Comparison of ENCODE assay signal across 31 mouse cellular contexts in genomic region chr1:133263134-133263533, GRCm38 (mm10). TPM values are rescaled to one million over a fixed set of nuclear protein-coding genes. Genes with fewer than 3 reads are reported as not detected.
"Had no signal": no experiment of that assay in that cellular context is flagged by ENCODE, and none has a peak within 500 bp of the region (broad histone marks: within the 10 kb centered on the region; RNA-seq: fewer than 3 reads in every experiment).

No protein-coding gene starts in this region.

- H3K4me3 ChIP-seq: heart, embryonic 13.5 days; heart, embryonic 15.5 days; hindbrain, embryonic 13.5 days; hindbrain, embryonic 15.5 days; kidney, embryonic 15.5 days; limb, embryonic 13.5 days; limb, embryonic 15.5 days had no signal

- H3K27ac ChIP-seq: heart, embryonic 13.5 days; heart, embryonic 15.5 days; hindbrain, embryonic 13.5 days; hindbrain, embryonic 15.5 days; hindbrain, postnatal 0 days; kidney, embryonic 15.5 days; kidney, postnatal 0 days; limb, embryonic 13.5 days; limb, embryonic 15.5 days; liver, embryonic 14.5 days had no signal

- DNase-seq: gastrocnemius, postnatal 36 days; heart, postnatal 14 days; heart, postnatal 36 days; kidney, adult 11 months; kidney, adult 2 months; kidney, adult 9 months; kidney, postnatal 14 days; kidney, postnatal 36 days; layer of hippocampus, adult 9-11 months; layer of hippocampus, postnatal 36 days; left cerebral cortex, postnatal 4 days; lung, adult 18-20 months had no signal

RNA-seq across cellular contexts. Expression of gene Golt1a, which starts 46.5 kb away (rescaled TPM):
- total RNA-seq: gastrocnemius, adult 18-20 months; gastrocnemius, postnatal 36 days; heart, adult 18-20 months; heart, postnatal 14 days; heart, postnatal 36 days; hematopoietic stem cell, adult 5-6 weeks; hindbrain, postnatal 0 days; layer of hippocampus, adult 18-20 months; layer of hippocampus, adult 8-10 months; layer of hippocampus, postnatal 14 days; layer of hippocampus, postnatal 36 days had no signal

RNA-seq across cellular contexts. Expression of gene Kiss1, which starts 58.5 kb away (rescaled TPM):
- total RNA-seq: gastrocnemius, adult 18-20 months; gastrocnemius, postnatal 36 days; heart, adult 18-20 months; heart, postnatal 14 days; heart, postnatal 36 days; hematopoietic stem cell, adult 5-6 weeks; hindbrain, postnatal 0 days; layer of hippocampus, adult 18-20 months; layer of hippocampus, adult 8-10 months; layer of hippocampus, postnatal 14 days; layer of hippocampus, postnatal 36 days; left cerebral cortex, adult 18-20 months; left cerebral cortex, adult 8-10 months; left cerebral cortex, postnatal 10 days; left cerebral cortex, postnatal 4 days had no signal
